Mouse (Mus musculus) c-Kit-positive CD71-positive TER-119-positive erythroid progenitor cells, embryonic 14.5 days (primary cell): ENCODE results near the gene Nolc1.
"Not testable (repeated sequence)": the region's sequence is repeated elsewhere in the genome, so short reads cannot be mapped to it uniquely, and the experiment has no call there.

Experiments
- DNase-seq: peaks from one replicate; pipeline ENCODE4 v3.0.0-alpha.2; 2013; ENCODE audit warnings: low spot score

The Nolc1 gene

DNA sequence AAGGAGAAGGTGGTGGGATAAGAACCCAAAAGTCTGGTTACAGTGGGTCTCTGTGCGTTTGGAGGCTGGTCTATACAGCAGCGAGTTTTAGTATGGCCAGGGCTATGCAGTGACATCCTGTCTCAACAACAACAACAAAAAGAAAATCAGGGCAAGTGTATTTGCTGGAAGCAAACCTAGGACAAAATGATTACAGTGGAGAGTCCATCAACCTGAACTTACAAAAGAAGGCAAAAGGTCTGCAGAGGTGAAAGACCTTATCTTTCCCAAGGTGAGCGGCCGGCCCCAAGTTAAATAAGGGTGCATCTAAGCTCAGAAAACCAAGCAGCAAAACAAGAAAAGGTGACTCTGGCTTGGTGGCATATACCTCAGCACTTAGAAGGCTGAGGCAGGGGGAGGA, 16.0 kb downstream of the Nolc1 start:
- DNase-seq, result no peak

DNA sequence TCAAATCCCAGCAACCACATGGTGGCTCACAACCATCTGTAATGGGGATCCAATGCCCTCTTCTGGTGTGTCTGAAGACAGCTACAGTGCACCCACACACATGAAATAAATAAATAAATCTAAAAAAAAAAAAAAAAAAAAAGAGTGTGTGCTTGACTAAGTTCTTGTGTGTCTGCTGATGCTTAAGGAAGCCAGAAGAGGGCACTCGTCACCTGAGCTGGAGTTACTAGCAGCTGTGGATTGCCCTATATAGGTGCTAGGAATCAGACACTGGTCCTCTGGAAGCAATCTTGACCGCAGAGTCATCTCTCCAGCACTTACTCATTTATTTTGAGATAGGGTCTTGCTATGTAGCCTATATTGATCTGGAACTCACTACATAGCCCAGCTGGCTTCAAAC, 18.5 kb downstream of the Nolc1 start:
- DNase-seq, result no peak

DNA sequence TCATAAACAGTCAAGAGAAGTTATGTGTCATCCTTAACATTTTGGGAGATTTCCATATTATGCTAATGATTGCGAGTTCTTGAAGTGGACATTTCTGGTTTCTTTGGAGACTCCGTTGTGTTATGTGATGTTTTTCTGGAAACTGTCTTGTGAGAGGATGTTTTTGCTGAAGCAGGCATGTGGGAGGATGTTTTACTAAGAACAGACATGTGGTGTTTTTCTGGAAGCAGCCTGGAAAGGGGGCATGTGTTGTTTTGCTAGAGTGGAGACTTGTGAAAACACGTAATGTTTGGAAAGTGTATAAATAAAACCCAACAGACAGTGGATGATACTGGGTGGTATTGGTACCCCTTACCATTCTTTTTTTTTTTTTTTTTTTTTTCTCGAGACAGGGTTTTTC, 19.6 kb downstream of the Nolc1 start:
- no peak for DNase-seq

DNA sequence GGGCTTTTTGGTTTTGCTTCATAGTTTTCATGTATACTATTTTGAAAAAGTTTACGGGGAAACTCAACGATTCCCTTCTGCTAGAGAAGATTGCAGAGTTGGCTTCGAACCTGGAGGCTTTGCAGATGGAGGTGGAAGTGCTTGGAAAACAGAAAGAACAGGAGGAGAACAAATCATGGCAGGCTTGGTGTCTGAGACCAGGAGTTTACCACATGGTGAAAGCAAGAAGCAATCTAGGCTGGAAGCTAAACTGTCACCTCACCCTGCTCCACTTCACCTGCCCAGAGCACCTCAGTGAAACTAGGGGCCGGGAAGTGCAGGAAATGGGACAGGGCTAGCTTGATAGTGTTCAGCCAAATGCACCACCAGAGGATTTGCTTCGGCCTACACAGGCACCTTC, 20.7 kb downstream of the Nolc1 start:
- DNase-seq, result no peak

DNA sequence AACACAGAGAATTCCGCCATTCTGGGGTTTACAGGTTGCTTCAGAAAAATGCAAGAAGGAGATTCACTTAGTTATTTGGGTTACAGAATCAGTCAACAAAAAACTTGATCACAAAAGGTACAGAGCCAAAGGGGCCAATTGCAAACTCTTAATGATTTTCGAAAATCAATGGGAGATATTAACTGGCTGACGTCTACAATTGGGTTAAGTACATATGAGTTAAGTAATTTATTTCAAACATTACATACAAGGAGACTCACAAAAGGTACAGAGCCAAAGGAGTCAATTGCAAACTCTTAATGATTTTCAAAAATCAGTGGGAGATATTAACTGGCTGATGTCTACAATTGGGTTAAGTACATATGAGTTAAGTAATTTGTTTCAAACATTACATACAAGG, 23.9 kb downstream of the Nolc1 start:
- no peak for DNase-seq

DNA sequence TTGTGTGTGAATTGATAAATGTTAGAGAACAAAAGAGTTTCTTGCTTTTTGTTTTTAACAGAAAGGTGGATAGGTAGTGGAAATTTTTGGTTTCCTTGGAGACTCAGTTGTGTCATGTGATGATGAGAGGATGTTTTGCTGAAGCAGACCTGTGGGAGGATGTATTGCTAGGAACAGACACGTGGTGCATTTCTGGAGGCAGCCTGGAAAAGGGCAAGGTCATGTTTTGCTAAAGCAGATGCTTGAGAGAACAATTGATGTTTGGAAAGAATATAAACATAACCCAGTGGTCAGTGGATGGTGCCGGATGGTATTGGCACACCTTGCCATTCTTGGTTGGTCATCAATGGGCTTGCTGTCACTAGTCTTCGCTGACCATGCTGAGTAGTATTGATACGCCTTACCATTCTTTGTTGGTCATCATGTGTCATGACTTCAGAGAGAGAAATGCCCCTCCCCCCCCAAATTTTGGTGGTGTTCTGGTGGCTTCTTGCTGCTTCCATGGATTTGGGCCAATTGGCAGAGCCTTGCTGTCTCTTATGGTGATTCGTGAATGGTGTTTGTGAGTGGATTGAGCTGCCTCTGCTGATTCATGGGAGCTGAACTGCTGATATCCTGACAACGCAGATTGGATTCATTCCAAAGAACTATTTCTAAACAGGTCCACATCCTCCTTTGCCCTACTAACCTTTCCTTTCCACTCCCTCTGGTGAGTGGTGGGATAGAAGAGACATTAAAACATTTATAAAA, 27.9 kb downstream of the Nolc1 start:
- DNase-seq, result no peak

DNA sequence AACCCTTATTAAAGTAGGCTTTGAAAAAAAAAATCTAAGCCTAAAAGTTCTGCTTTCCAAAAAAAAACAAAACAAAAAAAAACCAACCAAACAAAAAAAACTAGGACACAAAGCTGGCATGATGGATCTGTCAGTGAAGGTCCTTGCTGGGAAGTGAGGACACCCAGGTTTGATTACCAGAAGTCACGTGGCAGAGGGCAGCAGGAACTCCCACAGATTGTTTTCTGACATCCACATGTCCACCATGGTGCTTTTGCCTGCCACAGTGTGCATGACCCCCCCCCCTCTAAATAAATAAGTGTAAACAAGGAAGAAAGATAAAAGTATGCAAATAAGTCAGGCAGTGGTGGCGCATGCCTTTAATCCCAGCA, 28.5 kb downstream of the Nolc1 start:
- DNase-seq, result no peak

DNA sequence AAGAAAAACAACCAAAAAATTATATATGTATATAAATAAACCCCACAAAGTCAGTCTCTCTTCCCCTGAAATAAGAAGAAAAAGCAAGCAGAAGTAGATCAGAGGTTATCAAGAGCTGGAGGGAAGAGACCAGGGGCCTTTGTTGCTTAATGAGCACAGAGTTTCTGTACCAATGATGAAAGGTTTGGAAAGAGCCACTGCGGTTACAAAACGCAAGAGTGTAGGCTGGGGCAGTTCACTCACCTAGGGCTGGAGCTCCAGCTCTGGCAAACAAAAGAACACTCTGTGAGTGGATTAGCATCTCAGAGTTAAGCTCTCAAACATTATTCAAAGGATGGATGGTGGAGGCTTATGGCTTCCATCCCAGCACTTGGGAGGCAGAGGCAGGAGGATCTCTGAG, 34.6 kb downstream of the Nolc1 start:
- DNase-seq, result no peak

DNA sequence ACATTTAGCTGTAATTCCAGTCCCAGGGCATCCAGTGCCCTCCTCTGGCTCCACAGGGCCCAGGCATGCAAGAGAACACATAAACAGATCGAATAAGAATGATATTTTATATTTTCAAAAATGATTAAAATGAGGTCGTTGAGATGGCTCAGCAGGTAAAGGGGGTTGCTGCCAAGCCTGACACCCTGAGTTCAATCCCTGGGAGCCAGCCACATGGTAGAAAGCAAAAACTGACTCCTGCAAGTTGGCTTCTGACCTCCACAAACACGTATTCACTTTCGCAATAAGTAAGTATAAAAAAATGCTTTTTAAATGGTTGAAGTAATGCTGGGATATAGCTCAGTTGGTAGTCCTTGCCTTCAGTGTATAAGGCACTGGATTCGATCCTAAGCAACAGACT, 35.1 kb downstream of the Nolc1 start:
- DNase-seq, result no peak

DNA sequence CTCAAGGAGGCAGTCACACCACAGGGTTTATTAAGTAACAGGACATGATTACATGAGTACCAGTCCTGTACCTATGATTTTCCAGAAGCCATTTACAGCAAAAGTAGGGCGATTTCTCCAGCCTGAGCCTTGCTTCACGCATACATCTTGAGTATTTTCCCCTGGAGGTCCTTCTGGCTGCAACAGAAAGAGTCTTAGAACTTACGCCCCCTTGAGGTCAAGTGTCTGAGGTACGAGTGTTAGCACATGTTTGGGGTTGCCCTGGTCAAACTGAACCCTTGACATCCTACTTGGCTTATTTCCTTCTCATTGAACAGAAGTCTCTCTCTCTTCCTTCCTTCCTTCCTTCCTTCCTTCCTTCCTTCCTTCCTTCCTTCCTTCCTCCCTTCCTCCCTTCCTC, 39.0 kb downstream of the Nolc1 start:
- DNase-seq, result no peak

DNA sequence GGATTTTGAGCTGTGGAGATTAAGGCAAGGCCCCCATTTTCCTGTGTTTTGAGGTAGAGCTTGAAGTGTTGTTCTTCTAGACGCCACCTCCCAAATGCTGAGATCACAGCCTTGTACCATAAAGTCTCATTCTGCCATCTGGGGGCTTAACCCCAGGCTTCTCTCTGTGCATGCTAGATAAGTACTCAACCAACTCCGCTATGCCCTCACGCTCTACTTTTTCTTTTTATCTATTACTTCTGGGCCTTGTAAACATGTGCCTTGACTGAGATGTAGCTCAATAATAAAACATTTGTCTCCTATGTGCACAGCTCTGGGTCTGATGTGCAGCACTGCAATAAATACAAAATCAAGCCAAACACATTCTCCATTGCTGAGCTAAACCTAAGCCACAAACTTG, 43.8 kb downstream of the Nolc1 start:
- peak; percentile 7 for DNase-seq

DNA sequence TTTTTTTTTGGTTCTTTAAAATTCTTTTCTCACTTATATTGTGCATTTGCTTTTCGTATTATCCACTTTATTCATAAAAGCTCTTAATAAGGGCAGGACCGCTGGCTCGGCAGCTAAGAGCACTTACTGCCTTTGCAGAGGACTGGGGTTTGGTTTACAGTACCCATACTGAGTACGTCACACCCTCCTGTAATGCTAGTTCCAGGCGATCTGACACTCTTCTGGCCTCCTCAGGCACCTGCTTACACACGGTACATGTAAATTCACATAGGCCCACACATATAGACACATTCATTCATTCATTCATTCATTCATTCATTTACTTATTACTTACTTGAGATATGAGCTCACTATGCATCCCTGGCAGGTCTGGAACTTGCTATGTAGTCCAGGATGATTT, 45.2 kb downstream of the Nolc1 start:
- no peak for DNase-seq

DNA sequence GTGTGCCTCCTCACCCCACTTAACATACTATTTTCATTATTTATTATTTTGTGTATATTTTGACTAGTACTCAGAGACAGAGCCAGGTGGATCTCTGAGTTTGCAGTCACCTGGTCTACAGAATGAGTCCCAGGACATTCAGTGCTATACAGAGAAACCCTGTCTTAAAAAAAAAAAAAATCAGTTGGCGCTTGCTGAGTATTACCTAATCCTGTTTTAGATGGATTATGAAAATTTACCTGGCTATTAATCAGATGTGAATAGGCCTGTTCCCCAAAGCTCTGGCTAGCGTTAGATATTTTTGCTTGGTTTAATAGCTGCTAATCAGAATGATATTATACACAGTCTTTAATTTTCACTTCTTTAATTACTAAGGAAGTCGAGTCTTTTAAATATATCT, 48.2 kb downstream of the Nolc1 start:
- DNase-seq, result no peak

DNA sequence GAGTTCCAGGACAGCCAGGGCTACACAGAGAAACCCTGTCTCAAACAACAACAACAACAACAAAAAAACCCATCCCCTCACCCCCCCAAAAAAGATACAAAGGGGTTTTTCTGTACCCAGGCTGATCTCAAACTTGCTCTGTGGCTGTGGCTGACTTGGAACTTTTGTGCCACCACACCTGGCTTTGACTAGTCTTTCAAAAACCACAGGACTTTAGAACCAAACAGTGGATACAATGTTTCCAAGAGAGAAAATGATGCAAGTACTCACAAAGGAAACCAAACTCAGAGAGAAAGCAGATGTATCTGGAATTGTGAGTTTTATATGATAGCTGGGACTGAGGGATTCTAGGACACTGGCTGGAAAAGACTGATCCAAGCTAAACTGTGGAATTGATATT, 49.0 kb downstream of the Nolc1 start:
- no peak for DNase-seq

DNA sequence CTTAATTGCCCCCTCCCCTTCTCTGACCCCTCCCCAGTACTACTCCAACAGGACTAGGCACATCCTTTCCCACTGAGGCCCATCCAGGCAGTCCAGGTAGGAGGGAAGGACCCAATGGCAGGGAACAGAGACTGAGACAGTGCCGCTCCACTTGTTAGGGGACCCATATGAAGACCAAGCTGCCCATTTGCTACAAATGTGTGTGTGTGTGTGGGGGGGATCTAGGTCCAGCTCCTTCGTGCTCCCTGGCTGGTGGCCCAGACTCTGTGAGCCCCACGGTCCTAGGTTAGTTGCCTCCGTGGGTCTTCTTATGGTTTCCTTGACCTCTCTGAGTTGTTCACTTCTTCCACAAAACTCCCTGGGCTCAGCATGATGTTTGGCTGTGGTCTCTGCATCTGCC, 50.6 kb downstream of the Nolc1 start:
- no peak for DNase-seq

DNA sequence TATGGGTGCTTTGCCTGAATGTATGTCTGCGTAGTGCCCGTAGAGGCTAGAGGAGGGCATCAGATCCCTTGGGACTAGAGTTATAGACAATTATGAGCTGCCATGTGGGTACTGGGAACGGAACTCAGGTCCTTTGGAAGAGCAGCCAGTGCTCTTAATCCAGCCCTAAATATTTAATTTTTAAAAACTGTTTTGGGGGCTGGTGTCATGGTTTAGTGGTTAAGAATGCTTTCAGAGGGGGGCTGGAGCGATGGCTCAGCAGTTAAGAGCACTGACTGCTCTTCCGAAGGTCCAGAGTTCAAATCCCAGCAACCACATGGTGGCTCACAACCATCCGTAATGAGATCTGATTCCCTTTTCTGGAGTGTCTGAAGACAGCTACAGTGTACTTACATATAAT, 54.1 kb downstream of the Nolc1 start:
- DNase-seq, result not testable (repeated sequence)

DNA sequence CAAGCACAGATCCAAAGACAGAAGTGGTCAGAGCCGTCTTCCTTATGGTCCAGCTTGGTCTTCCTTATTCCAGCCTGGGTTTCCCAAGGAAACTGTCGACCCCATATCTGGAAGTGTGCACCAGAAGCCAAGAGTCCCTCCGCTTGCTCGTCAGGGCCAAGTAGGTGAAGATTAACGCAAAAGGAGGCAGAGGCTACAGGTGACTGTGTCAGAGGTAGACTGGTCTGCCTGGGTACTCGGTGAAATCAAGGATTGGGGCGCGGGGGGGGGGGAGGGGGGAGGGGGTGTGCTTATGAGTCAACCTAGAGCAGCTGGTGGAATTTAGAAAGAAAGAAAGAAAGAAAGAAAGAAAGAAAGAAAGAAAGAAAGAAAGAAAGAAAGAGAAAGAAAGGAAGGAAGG, 55.6 kb downstream of the Nolc1 start:
- no peak for DNase-seq

DNA sequence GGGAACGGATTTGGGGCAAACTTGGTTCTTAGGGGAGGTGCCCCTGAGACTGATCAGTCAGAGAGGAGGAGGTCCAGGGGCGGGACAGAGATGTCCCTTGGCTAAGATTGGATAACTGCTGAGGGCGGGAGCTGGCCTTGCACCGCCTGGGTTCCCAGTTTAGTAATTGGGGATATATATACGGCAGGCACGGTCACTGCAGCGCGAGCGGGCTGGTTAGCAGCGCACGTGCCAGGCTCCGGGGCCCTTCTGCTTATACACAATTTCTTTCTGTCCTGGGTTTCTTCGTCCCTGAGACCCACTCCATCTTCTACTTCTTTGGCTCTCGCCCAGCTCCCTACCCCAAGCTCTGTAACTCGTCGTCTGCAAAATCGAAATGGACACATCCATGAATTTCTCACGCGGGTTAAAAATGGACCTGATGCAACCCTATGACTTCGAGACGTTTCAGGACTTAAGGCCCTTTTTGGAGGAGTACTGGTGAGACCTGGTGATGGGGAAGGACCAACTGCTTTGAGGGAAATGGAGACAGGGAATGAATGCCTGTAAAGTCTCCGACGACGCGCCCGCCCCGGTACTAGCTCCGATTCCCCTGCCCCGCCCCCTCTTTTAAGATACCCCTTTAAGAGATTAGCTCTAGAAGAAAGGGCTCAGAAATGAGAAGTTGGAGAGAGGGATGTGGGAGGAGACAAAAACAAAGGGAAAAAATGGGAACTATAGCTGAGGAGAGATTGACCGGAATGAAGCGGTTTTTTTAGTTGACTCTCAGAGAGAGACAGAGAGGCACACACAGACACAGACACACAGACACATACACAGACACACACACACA, 56.2 kb downstream of the Nolc1 start, which contains the start of gene Elovl3:
Gene Elovl3, plus strand, starts transcription at position 204 of the 832 bp plus-strand sequence.
- DNase-seq, result no peak

DNA sequence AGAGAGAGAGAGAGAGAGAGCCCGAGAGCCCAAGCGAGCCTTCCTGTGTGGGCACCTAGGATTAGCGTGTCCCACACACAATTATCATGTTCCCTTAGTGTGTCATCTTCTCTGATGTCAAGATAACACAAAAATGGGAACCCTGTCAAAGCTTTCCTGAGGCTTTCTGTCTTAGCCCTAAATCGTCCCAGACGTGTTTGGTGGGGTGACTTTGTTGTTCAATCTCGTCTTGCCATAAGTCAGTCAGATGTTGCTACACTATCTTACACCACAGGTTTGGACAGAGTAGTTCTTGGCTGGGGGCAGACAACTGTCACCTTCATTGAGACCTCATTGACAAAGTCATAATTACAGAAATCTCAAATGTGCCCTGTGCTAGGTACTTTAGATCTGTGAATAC, 56.9 kb downstream of the Nolc1 start:
- DNase-seq, result no peak
